Mouse (Mus musculus) CH12.LX (cell line): ENCODE measurements around the gene Tinf2.

Source experiments
- CHD1 ChIP-seq: IDR thresholded peaks from 2 replicates; pipeline ENCODE4 v1.6.1; 2012; ENCODE audit warnings: low read depth, low read length, improper control_type of control experiment, inconsistent platforms
- CTCF ChIP-seq, 2 experiments: IDR thresholded peaks in 1 of 2; conservative IDR thresholded peaks in 1 of 2; 2 replicates each; pipeline ENCODE4 v1.5.1; 2011 to 2012; ENCODE audit warnings: low read depth in 2 of 2, low read length in 2 of 2, improper control_type of control experiment in 1 of 2, inconsistent platforms in 1 of 2, mild to moderate bottlenecking in 1 of 2, moderate library complexity in 1 of 2
- EP300 ChIP-seq: IDR thresholded peaks from 2 replicates; pipeline ENCODE4 v1.6.1; 2011; ENCODE audit warnings: low read length, improper control_type of control experiment
- HCFC1 ChIP-seq: IDR thresholded peaks from 2 replicates; pipeline ENCODE4 v1.6.1; 2012; ENCODE audit warnings: low read depth, mild to moderate bottlenecking, inconsistent platforms, low read length, improper control_type of control experiment
- MAX ChIP-seq: IDR thresholded peaks from 2 replicates; pipeline ENCODE4 v1.6.1; 2011; ENCODE audit warnings: low read length, improper control_type of control experiment
- MAZ ChIP-seq: IDR thresholded peaks from 2 replicates; pipeline ENCODE4 v1.6.1; 2012; ENCODE audit warnings: low read depth, mild to moderate bottlenecking, inconsistent platforms, low read length, improper control_type of control experiment, moderate library complexity
- MEF2A ChIP-seq: IDR thresholded peaks from 2 replicates; pipeline ENCODE4 v1.6.1; 2014; ENCODE audit warnings: low read depth, mild to moderate bottlenecking, inconsistent platforms, low read length, improper control_type of control experiment, borderline replicate concordance
- POLR2A ChIP-seq: IDR thresholded peaks from 2 replicates; pipeline ENCODE4 v1.6.1; 2011; ENCODE audit warnings: low read depth, mild to moderate bottlenecking, improper control_type of control experiment, low read length
- POLR2AphosphoS2 ChIP-seq: IDR thresholded peaks from 2 replicates; pipeline ENCODE4 v1.6.1; 2011; ENCODE audit warnings: low read depth, low read length, improper control_type of control experiment
- SMC3 ChIP-seq: IDR thresholded peaks from 2 replicates; pipeline ENCODE4 v1.6.1; 2011; ENCODE audit warnings: low read depth, low read length, improper control_type of control experiment
- UBTF ChIP-seq: IDR thresholded peaks from 2 replicates; pipeline ENCODE4 v1.6.1; 2012; ENCODE audit warnings: low read depth, mild to moderate bottlenecking, inconsistent platforms, low read length, improper control_type of control experiment, moderate library complexity
- ZMIZ1 ChIP-seq: IDR thresholded peaks from 2 replicates; pipeline ENCODE4 v1.6.1; 2012; ENCODE audit warnings: low read depth, mild to moderate bottlenecking, inconsistent platforms, low read length, improper control_type of control experiment

DNA sequence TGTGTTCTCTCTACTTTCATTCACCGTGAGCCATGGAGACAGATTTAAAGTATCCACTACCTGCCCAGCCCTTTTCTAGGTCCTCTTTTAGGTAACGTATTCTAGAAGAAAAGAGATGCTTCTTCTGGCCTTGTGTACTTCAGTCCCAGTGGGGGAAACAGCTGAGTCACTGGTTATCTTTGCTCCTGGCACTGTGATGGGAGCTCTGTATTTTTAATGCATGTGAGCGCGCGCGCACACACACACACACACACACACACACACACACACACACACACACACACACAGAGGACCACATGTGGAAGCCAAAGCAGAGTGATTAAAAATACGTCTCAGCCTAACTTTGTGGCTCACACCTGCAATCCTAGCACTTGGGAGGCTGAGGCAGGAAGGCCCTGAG, 41.8 kb upstream of the Tinf2 start:
- TF ChIP-seq CTCF (conservative IDR thresholded peaks at IDR 0.05 in 1 of 2, IDR thresholded peaks at IDR 0.05 in 1 of 2; ENCODE audit: low read depth in 2 of 2, low read length in 2 of 2) (no peak), ZMIZ1 (no peak), HCFC1 (no peak), POLR2A (no peak), MAZ (no peak), MEF2A (no peak), UBTF (no peak), EP300 (no peak), CHD1 (no peak), SMC3 (no peak), POLR2AphosphoS2 (no peak), MAX (no peak)
